Mouse (Mus musculus): ENCODE results near the gene Klhl29.

The Klhl29 gene

DNA sequence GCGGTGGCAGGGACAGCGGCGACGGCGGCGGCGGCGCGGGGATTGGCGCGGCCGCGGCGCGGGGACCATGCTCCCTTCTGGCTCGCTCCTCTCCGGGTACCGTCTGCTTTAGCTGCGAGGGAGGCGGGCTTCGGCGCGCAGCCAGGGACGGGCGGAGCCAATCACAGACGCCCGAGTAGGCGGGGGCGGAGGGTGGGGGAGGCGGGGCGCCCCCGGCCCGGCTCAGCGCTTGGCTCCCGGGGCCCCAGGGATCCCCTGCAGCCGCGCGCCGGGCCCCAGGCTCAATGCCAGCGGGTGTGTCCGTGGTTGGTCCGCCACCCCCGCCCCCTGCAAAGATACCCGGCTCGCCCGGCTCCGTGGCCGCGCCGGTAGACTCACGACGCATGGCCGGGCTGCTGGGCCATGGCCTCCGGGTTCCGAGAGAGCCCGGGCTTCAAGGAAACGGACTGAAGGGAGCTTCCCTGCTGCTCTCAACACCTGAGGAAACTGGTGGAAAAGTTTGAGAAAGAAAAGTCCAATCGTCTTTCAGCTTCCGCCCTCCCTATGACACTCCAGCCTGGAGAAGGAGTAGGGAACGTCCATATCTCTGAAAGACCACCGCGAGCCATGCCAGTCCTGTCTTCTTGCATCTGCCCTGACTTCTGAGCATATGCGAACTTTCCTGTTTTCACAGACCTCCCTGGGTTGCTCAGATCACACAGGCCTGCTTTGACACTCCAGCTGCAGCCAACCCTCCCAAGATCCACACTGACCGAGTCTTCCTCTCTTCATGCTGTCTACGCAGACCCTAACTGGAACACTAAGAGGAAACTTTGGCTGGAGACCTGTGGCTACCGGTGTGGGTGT is at the start of gene Klhl29:
TSS of gene Klhl29 (minus strand) at position 67 of the 846 bp plus-strand sequence.
- WGBS: 2% methylated on average over 61 of the region's 66 CpGs

DNA sequence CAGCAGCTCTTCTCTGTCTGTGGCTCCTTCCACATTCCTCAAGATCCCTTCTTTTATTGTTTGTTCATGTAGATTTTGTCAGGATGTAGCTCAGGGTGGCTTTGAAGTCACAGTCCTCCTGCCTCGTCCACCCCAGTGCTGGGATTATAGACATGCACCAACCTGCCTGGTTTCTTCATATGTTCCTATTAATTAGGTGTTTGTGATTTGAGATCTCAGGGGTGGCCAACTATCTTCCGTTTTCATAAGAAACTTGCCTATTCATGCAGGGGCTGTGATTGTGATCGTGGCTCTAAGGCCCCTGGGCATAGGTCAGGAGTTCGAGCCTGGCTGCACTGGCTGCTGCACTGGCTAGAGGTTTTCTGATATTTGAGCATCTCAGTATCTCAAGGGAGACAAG is 49.8 kb upstream of the Klhl29 start:
- 80% methylated on average over 4 of the region's 4 CpGs for WGBS

DNA sequence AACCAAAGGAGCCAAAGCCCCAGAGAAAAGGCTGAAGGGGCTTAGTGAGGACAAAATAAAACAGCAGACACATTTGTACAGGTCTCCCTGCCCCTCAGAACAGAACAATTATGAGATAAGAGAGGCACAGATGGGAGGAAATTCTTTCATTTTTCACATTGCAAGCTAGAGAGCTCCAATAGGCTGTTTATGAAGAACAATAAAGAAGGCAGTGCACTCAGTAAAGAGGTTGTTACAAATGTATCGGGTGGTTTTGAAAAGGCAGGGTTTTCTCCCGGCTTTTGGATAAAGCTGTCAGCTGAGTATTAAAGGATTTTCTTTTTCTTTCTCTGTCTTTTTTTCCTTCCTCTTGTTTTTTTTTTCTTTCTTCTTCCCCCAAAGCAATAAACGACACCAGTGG is 40.3 kb upstream of the Klhl29 start:
- 56% methylated on average over 3 of the region's 3 CpGs for WGBS

GRCm38 (mm10) chr12:5411761-5412537 is 36.5 kb upstream of the Klhl29 start:
- WGBS: 81% methylated on average over 13 of the region's 13 CpGs

DNA sequence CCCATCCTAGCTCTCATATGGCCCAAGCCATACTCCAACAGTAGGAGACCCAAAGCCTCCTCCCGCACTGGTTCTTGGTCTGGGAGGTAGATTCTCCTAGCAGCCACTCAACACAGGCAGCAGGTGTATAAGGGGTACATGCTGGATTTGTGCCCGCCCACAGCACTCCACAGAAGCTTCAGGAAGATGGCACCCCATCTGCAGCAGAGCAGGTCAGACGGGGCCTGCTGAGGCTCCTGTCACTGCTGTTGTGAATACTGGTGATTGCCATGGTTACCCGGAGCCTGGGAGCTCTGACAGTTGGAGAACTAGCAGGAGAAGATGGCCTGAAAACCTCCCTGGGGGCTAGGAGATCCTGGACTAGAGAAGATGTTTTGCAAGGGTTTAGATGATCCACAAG is 35.9 kb upstream of the Klhl29 start:
- 75% methylated on average over 4 of the region's 4 CpGs for WGBS

DNA sequence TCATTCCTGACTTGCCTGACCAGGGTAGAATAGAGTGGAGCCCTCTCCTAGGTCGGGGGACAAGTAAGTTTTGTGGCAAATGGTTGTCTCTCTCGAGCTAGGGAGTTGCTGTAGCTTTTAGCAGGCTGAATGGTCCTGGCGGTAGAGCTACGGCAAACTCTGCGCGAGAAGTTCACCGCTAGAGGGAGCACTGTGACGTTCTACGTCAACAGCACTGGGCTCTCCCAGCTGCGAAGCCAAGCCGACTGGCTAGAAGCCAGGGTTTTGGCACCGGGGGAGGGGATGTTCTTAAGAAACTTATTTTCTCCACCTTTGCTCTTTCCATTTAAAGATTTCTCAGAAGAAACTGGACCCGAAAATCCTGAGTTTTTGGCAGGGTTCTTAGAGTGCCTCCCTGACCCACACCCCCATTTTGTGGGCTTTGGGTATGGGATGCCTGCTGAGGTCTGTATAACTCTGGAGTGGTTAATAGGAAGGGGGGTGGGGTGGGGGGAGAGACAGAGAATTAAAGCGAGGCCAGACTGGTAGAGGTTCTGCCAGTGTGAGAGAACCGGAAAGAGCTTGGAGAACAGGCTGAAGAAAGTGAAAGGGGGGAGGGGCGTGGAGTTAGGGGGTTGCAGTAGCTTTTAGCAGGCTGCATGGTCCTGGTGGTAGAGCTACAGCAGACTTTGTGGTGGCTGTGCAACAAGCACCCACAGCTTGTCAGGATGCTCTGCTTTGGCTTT is 35.1 kb upstream of the Klhl29 start:
- WGBS: 10% methylated on average over 16 of the region's 16 CpGs

DNA sequence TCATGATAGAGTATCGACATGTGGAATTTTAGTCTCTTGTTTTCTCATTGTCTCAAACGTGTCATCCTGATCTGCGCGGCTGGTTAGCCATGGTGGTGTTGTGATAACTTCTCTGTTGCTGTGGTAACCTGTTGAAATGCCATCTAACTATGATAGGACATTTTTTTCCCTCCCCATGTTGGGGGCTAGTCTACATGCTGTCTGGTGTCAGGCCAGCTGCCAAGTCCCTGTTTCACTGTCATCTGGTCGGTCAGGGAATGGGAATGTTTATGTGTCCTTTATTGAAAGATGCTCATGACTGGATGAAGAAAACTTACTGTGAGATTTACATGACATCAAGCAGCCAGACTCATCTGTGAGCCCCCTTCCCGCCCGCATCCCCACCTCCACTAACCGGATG is 31.7 kb upstream of the Klhl29 start:
- WGBS: 82% methylated on average over 8 of the region's 8 CpGs

DNA sequence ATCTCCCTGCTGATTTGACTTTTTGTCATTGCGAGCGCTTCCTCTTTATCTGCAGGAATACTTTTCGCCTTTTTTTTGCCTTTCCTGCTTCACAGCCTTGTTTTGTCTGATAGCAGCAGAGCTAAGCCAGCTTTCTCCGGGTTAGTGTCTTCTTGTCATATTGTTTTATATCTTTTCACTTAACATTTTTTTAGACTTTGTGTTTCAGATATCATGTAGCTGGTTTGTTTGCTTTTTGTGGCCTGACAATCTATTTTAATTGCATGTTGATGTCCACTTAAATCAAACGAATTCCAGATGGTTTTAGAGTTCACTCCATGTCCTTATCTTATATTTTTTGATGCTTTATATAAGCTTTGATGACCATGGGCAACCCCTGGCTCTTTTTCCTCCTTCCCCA is 21.9 kb upstream of the Klhl29 start:
- 70% methylated on average over 5 of the region's 5 CpGs for WGBS

GRCm38 (mm10) chr12:5395188-5395587 is 19.7 kb upstream of the Klhl29 start:
- 47% methylated on average over 3 of the region's 3 CpGs for WGBS

DNA sequence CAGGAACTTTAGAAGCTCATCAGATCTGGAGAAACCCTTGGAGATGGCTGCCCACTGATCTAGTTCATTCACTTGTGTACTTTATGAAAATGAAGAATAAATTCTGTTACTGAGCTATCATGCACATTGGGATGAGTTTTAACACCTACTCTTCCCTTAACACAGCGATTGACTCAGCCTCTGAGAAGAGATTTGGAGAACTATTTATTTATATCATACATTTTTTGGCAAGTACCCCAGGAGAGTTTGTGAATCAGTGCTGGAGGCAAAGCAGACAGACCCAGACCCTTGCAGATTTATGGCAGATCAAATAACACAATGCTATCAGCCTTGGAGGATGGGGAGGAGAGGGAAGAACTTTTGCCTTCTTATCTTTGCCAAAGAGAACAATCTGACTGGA is 11.6 kb upstream of the Klhl29 start:
- 56% methylated on average over 1 of the region's 1 CpGs for WGBS

GRCm38 (mm10) chr12:5374684-5375615 is 532 bp downstream of the Klhl29 start:
- WGBS: under 1% methylated on average over 80 of the region's 84 CpGs

- WGBS: 1% methylated on average over 31 of the region's 31 CpGs
These were observed 1.2 kb downstream of the Klhl29 start for GRCm38 (mm10) chr12:5374196-5374683.

DNA sequence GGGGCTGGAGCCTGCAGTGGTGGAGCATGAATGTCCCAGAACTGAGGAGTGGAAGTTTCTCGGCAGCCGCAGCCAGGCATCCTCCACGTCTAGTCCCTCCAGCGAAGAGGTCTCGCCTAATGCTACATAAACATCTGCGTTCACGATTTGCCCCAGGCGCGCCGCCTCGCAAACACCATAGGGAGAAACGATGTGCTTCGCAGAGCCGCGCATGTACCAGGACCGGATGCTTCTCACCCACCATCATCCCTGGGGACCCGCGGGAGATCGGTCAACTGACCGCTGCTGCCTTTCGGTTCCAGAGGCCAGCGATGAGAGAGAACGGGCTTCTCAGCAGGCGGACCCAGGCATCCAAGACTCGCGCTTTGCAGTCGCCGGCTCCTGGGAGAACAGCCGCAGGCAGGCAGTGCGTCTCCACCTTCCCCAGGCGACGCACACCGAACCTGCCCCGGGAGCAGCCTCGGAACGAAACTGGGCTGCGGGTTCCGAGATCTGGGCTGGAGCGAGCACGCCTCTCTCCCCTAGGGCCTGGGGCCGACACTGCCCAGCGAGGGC is 1.8 kb downstream of the Klhl29 start:
- under 1% methylated on average over 42 of the region's 42 CpGs for WGBS

- 79% methylated on average over 4 of the region's 4 CpGs for WGBS
These were observed 6.1 kb downstream of the Klhl29 start for GRCm38 (mm10) chr12:5369396-5369795.

DNA sequence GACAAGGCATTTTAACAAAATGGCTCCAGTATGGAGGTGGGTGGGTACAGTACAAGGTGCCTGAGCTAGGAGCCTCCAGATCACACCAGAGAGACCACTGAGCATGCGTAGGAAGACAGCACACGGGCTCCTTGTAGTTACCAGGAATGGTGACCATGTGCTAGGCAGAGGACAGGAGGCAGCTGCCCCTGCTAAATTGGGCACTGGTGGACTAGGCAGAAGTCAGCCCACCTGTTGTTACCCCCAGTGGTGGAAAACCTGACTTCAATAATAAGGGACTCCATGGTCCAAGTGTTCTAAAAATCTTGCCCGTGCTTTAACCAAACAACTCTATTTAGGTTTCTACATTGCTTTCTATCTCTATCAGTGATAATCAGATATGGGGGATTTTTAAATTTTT is 10.6 kb downstream of the Klhl29 start:
- 80% methylated on average over 3 of the region's 3 CpGs for WGBS

DNA sequence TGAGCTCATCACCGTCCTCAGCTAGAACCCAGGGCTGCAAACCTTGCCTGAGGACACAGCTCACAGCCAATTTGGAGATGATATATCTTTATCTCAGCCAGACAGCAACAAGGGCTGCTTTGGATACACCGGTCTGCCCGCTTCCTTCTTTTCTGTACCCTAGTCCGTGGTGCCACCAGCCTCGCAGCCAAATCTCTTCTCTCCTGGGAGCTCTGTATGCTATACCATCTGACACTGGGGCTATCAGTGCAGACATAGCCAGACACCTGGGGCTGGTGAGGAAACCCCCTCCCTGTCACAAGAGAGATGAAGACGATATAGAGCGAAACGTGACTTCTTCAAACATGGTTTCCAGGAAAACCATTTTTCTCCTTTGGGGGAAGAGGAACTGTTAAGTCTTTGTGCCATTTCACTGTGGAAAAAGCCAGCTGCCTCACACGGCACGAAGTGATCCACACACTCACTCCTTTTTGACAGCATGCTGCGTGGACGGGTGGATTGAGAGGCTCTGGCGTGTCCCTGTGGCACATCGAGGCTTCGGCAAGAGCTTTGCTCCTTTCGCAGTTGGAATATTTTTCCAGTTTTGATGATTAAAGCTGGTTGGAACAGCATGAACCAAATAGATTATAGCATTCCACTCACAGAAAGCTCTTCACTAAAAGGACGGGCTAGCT is 11.4 kb downstream of the Klhl29 start:
- WGBS: 50% methylated on average over 17 of the region's 17 CpGs

- 30% methylated on average over 5 of the region's 5 CpGs for WGBS
These were observed 16.4 kb downstream of the Klhl29 start for GRCm38 (mm10) chr12:5359065-5359464.

DNA sequence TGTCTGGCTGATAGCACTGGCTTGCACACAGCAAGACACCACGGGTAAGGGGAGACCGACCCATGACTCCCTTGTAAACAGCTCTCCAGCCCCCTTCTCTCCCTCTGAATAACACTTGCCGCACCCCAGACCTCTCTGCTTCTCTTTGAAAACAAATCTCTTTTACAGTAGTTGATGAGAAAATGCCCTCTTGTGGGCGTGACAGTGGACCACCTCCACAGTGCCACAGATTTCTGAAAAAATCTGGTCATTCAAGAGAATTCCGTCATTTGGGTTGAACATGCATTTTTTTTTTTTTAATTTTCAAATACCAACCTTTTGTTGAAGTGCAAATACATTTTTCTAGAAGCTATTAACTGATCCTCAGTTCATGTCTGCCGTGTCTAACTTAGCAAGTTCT is 17.0 kb downstream of the Klhl29 start:
- WGBS: 38% methylated on average over 6 of the region's 6 CpGs

DNA sequence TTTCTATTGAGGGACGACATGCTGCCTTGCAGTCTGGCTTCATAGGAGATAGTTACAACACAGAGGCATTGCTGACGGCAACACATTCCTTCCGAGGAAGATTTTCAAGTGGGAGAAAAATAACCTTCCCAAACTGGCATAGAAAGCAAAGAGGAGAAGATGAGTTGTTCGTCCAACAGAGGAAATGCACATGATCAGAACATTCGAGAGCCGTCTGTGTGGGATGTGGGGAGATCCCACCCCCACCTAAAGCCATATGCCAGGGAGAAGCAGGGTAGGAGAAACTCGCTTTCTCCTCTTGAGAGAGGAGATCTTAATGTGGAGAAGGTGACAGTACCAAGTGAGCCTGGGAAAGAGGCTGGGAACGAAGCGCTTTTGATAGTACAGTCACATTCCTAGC is 22.1 kb downstream of the Klhl29 start:
- 42% methylated on average over 9 of the region's 9 CpGs for WGBS

DNA sequence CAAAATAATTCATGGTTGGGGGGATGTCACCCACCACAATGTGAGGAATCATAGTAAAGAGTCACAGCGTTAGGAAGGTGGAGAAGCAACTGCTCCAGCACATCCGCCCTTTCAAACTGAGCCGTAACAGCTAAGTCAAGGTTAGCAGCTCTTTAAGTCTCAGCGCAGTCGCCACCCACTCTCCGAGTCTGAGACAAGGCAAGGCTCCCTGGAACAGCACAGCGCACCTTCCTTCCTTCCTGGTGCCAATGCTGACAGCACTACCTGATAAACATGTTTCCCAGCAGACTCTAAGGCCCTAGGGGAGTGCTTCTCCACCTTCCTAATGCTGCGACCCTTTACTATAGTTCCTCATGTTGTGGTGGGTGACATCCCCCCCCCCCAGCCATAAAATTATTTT is 22.7 kb downstream of the Klhl29 start:
- 63% methylated on average over 8 of the region's 8 CpGs for WGBS
